Mouse (Mus musculus) spleen, adult 12 weeks (tissue): ENCODE measurements around the gene Gle1.
"Not testable (repeated sequence)": the region's sequence is repeated elsewhere in the genome, so short reads cannot be mapped to it uniquely, and the experiment has no call there.

Source experiments
- DNase-seq: peaks from one replicate; pipeline ENCODE4 v3.0.0; 2022; ENCODE audit warnings: low spot score

Gene Gle1

GRCm38 (mm10) chr2:29934906-29935599 lies at the start of gene Gle1:
TSS of gene Gle1 (plus strand) at chr2:29935426.
- peak; percentile 96 for DNase-seq

GRCm38 (mm10) chr2:29886659-29887292 lies 48.5 kb upstream of the Gle1 start:
- not testable (repeated sequence) for DNase-seq

- DNase-seq = peak; percentile 100
These were observed 45.9 kb upstream of the Gle1 start, which contains the start of gene Odf2 for GRCm38 (mm10) chr2:29889066-29889944. TSS of gene Odf2 (plus strand) at chr2:29889221.

GRCm38 (mm10) chr2:29889991-29890833 lies 45.0 kb upstream of the Gle1 start:
- DNase-seq = peak; percentile 86

GRCm38 (mm10) chr2:29891773-29892172 lies 43.5 kb upstream of the Gle1 start:
- no peak for DNase-seq

- no peak for DNase-seq
These were observed 39.2 kb upstream of the Gle1 start for GRCm38 (mm10) chr2:29896071-29896470.

- DNase-seq = no peak
These were observed 37.9 kb upstream of the Gle1 start for GRCm38 (mm10) chr2:29897366-29897765.

GRCm38 (mm10) chr2:29898081-29898480 lies 37.1 kb upstream of the Gle1 start:
- DNase-seq = no peak

GRCm38 (mm10) chr2:29902194-29902593 lies 33.0 kb upstream of the Gle1 start:
- DNase-seq = no peak

- DNase-seq = not testable (repeated sequence)
These were observed 27.1 kb upstream of the Gle1 start for GRCm38 (mm10) chr2:29908171-29908570.

- no peak for DNase-seq
These were observed 25.2 kb upstream of the Gle1 start for GRCm38 (mm10) chr2:29910042-29910441.

GRCm38 (mm10) chr2:29917621-29918020 lies 17.6 kb upstream of the Gle1 start:
- DNase-seq = peak; percentile 49

- no peak for DNase-seq
These were observed 13.2 kb upstream of the Gle1 start for GRCm38 (mm10) chr2:29922011-29922410.

GRCm38 (mm10) chr2:29926542-29926941 lies 8.7 kb upstream of the Gle1 start:
- no peak for DNase-seq

GRCm38 (mm10) chr2:29930506-29930905 lies 4.7 kb upstream of the Gle1 start:
- DNase-seq = no peak

- DNase-seq = no peak
These were observed 4.0 kb upstream of the Gle1 start for GRCm38 (mm10) chr2:29931194-29931593.

GRCm38 (mm10) chr2:29940073-29940472 lies 4.8 kb downstream of the Gle1 start:
- no peak for DNase-seq

GRCm38 (mm10) chr2:29940826-29941225 lies 5.6 kb downstream of the Gle1 start:
- no peak for DNase-seq

GRCm38 (mm10) chr2:29944723-29945122 lies 9.5 kb downstream of the Gle1 start:
- DNase-seq = no peak

GRCm38 (mm10) chr2:29948896-29949295 lies 13.7 kb downstream of the Gle1 start:
- DNase-seq = no peak

- no peak for DNase-seq
These were observed 26.0 kb downstream of the Gle1 start for GRCm38 (mm10) chr2:29961246-29961645.
